Mouse (Mus musculus) left cerebral cortex, postnatal 14 days (tissue): ENCODE results near the gene Dpp6. TPM values are rescaled to one million over a fixed set of nuclear protein-coding genes. Genes with fewer than 3 reads are reported as not detected.

Source experiments
- DNase-seq, 2 experiments: peaks; one replicate each; pipeline ENCODE4 v3.0.0; 2021 to 2022; ENCODE audit warnings: low spot score in 2 of 2, mixed read lengths in 1 of 2
- intact Hi-C: fragments of 180-260 bp; cut with DNase I; formaldehyde crosslinking; loops from one replicate; pipeline ENCODE4 v1.15.1; 2025
- total RNA-seq, 2 experiments: library from RNA; stranded (reverse); gene quantifications; 2 replicates each; pipeline ENCODE4 v1.2.3; 2021

Gene Dpp6
- total RNA-seq, 2 experiments from 2014 or later, result 181 to 199 TPM

DNA sequence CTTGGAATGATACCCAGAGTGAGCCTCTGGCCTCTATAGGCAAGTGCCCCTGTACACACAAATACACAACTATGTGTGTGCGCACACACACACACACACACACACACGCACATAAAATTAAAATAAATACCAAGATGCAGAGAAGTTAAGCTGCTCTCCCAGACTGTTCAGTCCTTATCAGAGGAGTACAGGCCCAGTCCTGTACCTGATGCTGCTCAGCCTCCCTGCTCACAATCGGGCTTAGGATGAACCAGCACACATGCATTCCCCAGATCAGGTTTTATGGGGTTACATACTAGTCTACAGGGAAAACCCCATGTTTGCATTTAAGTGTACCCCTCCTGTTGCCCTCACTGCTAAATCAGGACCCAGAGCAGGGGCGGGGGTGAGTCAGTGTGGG, 847.1 kb downstream of the Dpp6 start:
- DNase-seq, result no peak
- intact Hi-C loops, result no loop called here

DNA sequence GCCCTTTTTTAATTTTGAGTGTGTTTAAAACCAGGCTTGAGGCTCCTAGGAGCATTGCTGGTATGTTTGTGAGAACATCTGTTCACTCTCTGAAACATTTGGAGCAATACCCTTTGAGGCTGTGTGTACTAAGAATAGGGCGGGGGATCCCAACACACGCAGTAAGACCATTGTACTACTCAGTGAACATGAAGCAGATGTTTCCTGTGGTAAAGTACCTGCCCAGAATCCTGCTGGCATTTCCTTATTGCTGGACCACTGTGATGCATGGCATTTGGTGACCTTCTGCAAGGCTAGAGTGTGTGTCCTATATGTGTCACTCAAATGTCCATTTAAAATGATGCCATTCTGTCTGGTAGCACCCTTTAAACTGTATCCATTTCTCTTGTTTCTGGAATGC, 854.5 kb downstream of the Dpp6 start:
- intact Hi-C loops, result no loop called here
- DNase-seq, result no peak

DNA sequence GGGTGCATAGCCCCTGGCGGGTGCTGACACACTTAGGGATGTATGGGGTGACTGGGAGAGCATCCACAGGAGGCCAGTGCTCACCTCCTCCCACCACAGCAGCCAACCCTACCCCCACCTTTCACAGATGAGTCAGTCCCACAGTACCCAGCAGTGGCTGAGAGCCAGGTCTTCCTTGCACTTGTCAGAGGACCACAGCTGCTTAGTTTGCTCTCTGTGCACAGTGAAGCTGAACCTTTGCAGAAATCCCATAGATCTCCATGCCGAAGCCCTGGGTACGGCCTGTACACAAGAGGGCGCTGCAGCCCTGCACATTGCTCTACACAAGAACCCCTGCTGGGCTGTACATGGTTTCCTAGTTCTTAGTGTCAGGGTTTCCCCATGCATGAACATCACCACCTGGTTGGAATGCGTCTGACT, 860.3 kb downstream of the Dpp6 start:
- peak; percentile 77 to 84 for DNase-seq
- intact Hi-C loops, result no loop called here

DNA sequence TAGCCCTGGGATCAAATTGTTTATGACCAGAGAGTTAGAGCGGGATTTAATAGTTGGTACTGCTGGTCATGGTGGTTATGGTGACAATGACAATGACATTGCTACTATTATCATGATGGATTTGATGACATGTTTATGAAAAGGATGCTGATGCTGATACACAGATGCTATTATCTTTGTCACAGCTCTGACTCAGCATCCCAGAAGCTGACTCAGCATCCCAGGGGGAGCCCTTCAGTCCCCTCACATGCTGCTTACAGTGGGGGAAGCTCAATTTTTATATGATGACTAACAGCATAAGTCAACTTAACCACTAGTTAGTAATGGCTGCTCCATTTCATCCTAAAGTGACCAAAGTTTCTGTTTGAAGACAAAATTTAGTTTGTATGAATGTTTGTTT, 862.1 kb downstream of the Dpp6 start:
- intact Hi-C loops, result no loop called here
- no peak for DNase-seq

DNA sequence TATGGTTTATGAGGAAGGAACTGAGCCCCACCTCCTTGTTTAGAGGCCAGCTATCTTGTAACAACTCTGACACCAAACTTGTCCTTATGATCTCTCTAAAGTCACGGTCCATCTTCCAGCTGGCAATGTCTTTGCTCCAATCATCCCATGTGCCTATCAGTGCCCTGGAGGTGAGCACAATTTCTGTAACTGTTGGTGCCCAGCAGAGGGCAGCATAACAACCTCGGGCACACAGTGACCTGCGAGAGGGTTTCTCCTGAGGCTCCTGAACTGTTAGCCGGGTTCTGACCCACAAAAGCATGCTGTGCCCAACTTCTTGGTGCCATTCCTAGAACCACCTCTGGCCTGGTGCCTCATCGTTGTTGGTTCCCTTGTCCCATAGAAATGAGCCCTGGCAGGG, 863.5 kb downstream of the Dpp6 start:
- peak in 1 of 2 experiments; percentile 43 for DNase-seq
- intact Hi-C loops, result no loop called here

- no peak for DNase-seq
- intact Hi-C loops, result no loop called here
These were observed 868.2 kb downstream of the Dpp6 start for GRCm38 (mm10) chr5:27685162-27685561.

DNA sequence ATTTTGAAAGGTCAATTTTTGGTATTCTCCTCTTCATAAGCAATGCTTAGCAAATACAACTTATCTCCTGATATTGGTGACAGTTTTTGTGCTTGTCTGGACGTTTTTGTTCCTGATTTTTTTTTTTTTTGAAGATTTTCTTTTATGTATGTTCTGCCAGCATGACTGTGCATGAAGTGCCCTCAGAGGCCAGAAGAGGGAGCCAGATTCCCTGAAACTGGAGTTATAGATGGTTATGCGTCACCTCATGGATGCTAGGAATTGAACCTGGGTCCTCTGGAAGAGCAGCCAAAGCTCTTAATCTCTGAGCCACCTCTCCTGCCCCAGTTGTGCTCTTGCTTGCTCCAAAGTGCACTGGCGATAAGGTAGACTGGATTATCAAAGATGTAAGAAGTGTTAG, 868.9 kb downstream of the Dpp6 start:
- intact Hi-C loops, result no loop called here

GRCm38 (mm10) chr5:27687311-27687710, 870.3 kb downstream of the Dpp6 start:
- no peak for DNase-seq
- intact Hi-C loops, result no loop called here

More for the DNA sequence above, 868.9 kb downstream of the Dpp6 start:
- DNase-seq, result no peak

- DNase-seq, result no peak
- intact Hi-C loops, result no loop called here
These were observed 885.5 kb downstream of the Dpp6 start for GRCm38 (mm10) chr5:27702482-27702881.

- no peak for DNase-seq
- intact Hi-C loops, result no loop called here
These were observed 888.0 kb downstream of the Dpp6 start for GRCm38 (mm10) chr5:27705020-27705419.

DNA sequence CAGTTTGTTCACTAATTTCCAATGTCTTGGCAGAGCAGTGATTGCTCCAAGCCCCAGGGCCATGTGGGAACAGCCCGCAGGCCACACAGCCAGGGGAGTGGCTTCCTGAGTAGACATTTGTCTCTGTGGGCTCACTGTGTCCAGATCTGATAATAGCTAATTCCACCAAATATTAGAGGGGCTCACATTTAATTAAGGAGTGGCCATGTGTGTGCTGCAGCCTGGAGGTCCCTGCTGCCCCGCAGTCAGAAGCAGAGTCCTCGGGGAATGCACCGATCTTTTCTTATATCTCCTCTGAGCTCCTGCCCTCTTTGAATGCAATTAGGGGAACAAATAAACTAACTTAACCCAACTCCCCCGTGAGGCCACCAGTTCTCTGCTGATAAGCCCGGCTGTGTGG, 889.5 kb downstream of the Dpp6 start:
- intact Hi-C loops, result no loop called here

GRCm38 (mm10) chr5:27707283-27707682, 890.3 kb downstream of the Dpp6 start:
- DNase-seq, result no peak
- intact Hi-C loops, result no loop called here

More for the DNA sequence above, 889.5 kb downstream of the Dpp6 start:
- no peak for DNase-seq

DNA sequence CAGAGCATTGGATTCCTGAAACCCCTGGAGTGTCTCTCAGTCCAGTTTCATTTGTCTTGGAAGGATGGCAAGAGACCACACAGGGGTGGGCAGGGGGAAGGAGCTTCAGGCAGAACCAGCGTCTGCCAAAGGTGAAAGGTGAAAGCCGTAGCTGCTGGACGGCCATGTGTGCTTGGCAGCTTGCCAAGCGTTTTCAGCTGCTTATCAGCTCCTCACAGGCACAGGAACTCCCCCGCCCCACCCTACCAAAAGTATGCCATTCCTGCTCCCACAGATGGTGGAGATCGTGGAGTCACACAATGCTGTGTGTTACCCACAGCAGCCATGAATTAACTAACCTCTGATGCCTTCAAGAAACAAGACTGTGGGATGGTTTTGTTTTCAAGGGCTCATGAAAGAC, 891.2 kb downstream of the Dpp6 start:
- intact Hi-C loops, result no loop called here
- no peak for DNase-seq

DNA sequence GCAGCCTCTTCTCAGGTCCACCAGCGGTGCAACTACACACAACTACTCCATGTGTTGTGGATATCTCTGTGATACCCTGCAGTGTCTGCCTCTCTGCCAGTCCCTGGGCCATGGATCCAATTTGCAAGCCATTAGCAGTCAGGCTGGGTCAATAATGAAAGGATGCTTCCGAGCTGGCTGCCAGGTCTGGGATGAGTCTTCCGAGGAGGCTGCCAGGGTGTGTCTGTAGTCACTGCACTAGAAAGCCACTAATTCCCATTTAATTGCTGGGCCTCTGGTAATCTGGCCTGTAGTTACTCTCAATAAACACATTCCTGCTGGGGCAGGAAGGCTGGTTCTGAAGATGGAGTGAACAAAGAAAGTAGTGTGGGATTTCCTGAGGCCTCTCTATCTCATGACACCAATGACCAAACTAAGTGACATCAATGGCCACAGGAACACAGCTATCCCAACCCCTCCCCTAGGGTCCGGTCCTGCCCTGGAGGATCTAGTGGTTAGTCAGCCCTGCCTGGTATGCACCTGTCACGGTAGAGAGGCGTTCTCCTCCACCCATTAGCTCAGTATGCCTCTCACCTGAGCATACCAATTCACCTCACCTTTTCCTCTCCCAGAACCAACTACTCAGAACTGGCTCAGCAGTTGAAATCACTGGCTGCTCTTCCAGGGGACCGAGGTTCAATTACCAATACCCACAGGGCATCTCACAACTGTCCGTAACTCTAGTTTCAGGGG, 894.6 kb downstream of the Dpp6 start:
- DNase-seq, result no peak
- intact Hi-C loops, result no loop called here

GRCm38 (mm10) chr5:27714356-27714755, 897.4 kb downstream of the Dpp6 start:
- no peak for DNase-seq
- intact Hi-C loops, result no loop called here

GRCm38 (mm10) chr5:27716026-27716425, 899.0 kb downstream of the Dpp6 start:
- intact Hi-C loops, result no loop called here
- no peak for DNase-seq

- DNase-seq, result peak; percentile 51 to 53
- intact Hi-C loops, result no loop called here
These were observed 900.3 kb downstream of the Dpp6 start for GRCm38 (mm10) chr5:27717301-27717700.

DNA sequence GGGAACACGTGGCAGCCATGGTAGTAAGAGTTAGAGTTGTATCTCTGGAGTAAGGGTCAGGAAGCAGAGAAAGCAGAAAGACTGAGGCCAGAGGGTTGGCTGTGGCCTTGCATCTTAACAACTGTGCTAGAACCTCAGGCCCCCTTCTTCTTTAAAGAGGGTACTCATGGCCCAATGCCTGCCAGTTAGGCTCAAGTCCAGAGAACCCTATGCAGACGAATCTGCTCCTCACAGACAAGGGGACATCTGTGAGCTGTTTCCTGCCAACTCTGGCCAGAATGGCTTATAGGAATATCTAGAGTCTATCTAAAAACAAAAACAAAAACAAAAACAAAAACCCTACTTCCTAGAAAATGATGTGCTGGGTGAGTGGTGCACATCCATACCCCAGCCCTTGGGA, 902.3 kb downstream of the Dpp6 start:
- DNase-seq, result no peak
- intact Hi-C loops, result no loop called here

- no peak for DNase-seq
- intact Hi-C loops, result no loop called here
These were observed 907.5 kb downstream of the Dpp6 start for GRCm38 (mm10) chr5:27724460-27724859.

DNA sequence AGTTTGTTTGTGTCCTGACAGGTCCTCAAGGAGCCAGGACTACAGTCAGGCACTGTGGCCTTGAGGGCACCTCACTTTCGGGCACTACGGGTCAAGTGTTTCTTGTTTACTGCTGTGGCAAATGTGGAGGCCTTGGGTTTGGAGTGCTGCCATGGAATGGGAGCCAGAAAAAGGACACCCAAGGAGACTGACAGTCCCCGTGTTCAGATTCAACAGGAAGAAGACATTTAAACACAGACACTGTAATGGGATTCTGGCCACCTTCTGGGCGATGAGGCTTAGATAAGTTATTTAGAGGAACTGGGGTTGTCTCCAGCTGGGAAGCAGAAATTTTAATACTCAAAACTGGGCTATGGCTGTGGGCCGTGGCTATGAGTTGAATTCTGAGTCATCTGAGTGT, 913.7 kb downstream of the Dpp6 start:
- peak; percentile 34 to 60 for DNase-seq
- intact Hi-C loops, result loop anchor here (10.0 kb wide), 1 partner anchor 354 kb away; no protein-coding TSS in a partner anchor

DNA sequence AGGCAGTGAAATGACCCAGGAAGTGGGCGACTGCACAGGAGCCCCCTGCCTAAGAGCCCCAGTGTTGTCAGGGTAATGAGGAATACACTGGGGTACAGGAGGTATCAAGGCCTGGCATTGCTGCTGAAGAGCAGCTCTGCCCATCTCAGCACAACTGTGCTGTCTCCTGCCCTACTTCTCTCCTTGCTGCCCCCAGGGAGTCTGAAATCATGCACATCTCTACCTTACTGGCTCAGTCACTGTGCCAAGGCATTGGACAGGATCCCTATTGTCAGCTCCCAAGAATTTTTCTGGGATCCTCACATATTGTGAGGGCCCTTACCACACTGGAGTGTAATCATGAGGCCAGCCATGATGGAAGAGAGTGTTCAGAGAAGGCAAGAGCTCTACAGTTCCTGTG, 914.4 kb downstream of the Dpp6 start:
- intact Hi-C loops, result loop anchor here (10.0 kb wide), 1 partner anchor 353 kb away; no protein-coding TSS in a partner anchor
- DNase-seq, result no peak
